Mouse (Mus musculus): ENCODE measurements at regions not wholly inside any gene's neighbourhood (a gene's known extent, or its start where the extent isn't known, plus 50 kb on each side); places are given as distances from the start of the nearest gene placed in this dataset.

GRCm38 (mm10) chr12:77834891-77835290 lies 359.2 kb upstream of the Gm6657 start:
- TF ChIP-seq CTCF (IDR thresholded peaks at IDR 0.05; ENCODE audit: borderline replicate concordance, extremely low read depth, insufficient read depth, insufficient read length): no peak
- TF ChIP-seq POLR2A (IDR thresholded peaks at IDR 0.05; ENCODE audit: borderline replicate concordance, extremely low read depth, insufficient read depth, insufficient read length, poor library complexity, severe bottlenecking): no peak
